Mouse (Mus musculus): ENCODE data around the gene Prcd.

Gene Prcd

DNA sequence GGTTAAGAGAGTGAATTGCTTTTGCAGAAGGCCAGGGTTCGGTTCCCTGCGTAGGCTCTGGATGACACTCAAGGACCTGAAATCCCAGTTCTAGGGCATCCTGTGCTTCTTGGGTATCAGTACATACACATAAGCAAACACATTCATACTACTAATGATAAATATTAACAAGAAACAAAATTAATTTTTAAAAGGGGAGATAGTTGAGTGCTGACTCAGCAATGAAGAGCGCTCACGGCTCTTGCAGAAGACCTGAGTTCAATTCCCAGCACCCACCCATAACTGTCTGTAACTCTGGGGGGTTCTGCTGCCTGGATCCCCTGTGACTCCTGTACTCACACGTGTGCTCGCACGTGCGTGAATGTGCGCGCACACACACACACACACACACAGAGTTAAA is 36.3 kb downstream of the Prcd start:
- DNase-seq (ENCODE audit: low spot score in 2 of 2) = no peak

DNA sequence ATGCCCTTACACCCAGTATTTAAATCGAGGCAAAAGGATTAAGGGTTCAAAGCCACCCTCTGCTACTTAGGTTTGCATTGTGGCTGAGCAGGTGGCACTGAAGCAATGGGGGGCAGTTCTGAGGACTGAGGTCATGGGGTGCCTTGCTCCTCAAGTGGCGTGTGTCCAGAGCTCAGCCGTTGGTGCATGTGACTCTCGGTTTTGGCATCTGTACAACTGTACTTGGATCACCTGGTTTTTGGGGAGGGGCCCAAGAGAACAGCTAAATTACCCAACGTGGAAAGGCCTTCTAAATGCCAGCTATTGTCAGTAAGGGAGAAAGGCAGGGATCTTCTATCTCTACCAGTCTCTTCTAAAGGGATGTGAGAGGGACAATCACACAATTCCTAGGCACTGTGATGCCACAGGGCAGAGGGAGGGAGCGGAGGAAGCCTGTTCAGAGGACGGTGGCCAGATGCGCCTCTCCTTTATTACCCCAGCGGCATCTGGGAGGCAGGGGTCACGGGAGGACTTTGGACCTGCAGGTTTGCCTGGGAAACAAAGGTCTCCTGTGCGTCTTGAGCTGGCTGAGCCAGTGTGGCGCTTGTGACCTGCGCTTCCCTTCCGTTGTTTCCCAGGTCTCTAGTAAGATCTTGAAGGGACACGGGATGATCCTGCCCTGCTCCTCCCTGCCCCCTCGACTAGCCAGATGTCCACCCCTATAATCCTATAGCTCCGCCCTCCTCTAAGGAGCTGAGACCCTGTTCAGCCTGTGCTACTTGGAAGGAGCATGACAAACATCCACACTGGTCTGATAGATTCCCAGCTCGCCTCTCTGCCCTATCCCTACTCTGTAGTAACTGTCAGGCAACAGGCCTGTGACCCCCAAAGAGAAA is 37.6 kb downstream of the Prcd start:
- no peak for DNase-seq (ENCODE audit: low spot score in 2 of 2)

DNA sequence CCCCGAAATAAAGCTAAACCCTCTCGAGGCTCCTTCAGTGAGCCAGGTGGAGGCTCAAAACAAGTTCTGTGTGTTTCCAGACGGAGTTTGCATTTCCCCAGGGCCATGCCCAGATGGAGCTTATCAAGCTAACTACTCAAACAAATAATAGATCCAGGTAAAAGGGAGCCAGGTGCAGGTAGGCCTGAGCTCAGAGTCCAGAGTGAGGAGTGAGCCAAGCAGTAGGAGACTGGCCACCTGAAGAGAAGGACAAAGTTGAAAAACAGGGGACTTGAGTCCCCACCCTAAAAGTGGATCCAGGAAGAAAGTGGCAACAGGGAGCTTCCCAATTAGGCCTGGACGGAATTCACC is 40.5 kb downstream of the Prcd start:
- DNase-seq (ENCODE audit: low spot score in 2 of 2) = no peak

DNA sequence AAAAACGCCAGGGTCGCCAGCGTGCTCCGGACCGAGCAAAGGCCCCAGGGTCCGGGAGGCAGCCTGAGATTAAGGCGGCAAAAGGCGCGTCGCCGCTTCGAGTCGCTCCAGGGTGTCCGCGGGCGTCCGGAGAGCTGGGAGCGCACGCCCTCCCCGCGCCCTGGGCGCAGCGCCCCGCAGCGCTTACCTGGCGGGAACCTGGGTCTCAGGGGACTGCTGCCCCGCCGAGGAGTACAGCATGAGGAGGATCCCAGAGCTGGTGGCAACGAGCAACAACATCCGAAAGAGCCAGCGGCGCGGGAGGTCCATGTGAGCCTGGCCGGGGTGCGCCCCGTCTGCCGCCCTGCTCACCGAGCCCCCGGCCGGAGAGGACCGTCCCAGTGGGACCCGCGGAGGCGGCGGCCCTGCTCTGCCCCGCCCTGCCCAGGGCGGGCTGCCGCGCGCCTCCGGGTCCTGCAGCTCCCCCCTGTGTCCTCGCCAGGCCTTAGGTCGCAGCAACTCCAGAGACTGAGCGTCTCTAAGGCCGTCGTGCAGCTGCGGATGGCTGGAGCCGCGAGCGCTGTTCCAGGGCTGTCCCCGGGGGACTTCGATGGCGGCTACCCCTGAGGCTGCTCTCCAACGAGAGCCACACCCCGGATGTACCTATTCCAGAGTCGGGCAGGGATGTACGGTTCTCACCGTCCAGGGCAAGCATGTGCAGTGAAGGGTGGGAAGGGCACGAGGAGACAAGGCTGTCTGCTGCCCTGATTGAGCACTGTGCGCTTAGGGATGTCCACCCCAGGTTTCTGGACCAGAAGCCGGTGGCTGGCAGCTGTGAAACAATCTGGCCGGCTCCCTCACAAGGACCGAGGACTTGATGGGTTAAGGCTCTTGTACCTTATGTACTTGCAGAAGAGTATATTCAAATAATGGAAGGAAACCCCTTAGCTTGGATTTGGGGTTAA is 41.2 kb downstream of the Prcd start:
- no peak for DNase-seq (ENCODE audit: low spot score in 2 of 2)

DNA sequence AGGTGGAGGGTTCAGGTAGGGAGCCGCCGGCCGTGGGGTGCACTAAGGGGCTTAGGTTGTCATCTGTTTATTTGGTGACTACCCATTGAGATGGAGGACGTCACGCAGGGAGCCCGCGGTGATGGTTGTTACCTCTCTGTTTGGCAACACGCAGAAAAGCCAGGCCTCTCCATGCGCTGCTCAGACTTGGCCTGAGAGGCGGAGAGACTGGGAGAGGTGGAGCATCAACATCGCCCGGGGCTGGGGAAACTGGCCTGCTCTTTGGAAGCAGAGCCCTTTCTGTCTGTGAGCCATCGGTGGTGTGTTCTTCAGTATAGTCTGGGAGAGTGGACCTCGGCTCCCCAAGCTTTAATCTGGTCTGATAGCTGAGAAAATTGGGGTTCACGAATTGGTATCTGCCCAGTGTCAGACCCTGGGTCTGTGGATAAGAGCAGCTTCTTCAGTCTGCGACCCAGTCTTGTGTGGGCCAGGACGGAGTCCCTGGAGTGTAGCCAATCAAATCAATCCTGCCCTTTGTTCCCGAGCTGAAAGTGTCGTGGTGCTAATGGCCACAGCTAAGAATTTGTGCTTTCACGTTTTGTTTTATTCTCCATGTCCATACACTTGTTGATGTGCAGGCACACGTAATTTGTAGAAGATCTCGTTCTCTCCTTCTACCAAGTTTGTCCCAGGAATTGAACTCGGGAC is 42.0 kb downstream of the Prcd start:
- peak in 1 of 2 experiments; percentile 30 for DNase-seq (ENCODE audit: low spot score in 2 of 2)

DNA sequence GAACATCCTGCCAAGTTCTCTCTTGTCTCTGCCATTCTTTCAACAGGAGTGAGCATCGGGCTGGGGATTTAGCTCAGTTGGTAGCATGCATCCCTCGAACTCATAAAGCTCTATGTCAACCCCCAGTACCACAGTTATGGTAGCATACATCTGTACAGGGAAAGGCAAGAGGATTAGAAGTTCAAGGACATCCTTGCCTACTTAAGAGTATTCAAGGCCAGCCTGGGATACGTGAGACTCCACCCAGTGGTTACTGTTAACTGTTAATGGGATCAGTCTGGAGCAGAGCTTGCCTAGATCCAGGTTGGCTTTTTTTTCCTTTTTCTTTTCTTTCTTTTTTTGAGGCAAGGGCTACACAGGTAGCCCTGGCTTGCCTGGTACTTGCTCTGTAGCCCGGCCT is 43.1 kb downstream of the Prcd start:
- no peak for DNase-seq (ENCODE audit: low spot score in 2 of 2)

DNA sequence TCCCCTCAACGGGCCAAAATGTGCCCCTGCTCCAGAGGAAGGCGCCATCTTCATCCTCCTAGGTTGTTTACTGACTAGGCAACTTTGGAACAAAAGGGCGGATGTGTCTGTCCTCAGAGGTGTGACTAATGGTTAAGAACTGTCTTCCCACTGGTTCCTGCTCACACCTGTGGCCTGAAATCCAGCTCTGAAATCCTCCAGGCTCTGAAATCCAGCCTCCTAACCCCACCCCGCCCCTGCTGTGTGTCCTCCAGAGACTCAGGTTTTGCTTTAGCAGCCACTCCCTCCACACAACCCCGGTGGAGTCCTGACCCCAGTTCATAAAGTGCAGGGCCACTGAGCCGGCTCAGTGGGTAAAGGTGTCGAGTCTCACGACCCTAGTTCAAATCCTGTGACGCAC is 44.2 kb downstream of the Prcd start:
- DNase-seq (ENCODE audit: low spot score in 2 of 2) = no peak

DNA sequence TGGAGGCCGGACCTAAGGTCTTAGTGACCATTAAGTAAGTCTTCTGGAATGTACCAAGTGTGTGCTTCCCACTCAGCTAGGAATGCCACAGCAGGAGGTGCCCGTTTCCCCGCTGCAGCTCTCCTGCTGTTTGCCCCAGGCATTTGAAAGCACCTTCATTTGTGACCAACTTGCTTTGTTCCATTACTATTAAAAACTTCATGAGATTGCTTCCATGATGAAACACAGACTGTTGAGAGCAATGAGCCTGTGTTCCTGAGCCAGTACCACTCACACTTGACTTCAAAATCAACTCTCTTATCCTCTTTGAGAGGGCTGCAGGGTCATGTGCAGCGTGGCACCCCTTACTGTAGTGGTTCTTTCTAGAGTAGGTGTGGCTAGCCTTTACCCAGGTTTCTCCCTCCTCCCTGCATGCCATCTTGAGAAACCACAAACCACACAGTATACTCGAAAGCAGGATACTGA is 48.1 kb downstream of the Prcd start:
- no peak for DNase-seq (ENCODE audit: low spot score in 2 of 2)

DNA sequence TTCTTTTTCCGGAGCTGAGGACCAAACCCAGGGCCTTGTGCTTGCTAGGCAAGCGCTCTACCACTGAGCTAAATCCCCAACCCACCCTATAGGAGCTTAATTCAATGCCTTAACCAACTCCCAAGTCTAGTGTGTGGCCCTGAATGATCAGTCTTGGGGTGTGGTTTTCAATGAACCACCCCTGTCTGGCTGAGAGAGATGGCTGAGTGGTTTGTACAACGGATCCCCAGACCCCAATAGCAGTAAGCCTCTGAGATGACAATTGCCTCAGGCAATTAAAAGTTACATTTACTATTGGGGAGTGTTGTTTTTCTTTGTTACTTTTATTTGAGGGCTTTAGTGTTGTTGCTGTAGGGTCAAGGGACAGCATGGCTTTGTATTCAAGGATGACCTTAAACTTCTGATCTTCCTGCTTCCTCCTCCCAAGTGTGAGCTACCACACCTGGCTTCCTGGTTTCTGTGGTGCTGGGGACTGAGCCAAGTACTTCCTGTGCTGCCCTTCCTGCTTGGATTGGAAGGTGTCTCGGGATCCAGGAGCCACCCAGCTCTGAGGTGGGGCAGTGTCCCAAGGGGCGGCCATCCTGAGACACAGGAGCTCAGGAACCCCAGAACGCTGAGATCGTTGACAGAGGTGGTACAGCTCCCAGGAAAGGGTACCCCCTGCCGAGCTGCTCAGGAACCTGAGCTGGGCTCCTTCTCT is 51.2 kb downstream of the Prcd start:
- DNase-seq (ENCODE audit: low spot score in 2 of 2) = no peak

DNA sequence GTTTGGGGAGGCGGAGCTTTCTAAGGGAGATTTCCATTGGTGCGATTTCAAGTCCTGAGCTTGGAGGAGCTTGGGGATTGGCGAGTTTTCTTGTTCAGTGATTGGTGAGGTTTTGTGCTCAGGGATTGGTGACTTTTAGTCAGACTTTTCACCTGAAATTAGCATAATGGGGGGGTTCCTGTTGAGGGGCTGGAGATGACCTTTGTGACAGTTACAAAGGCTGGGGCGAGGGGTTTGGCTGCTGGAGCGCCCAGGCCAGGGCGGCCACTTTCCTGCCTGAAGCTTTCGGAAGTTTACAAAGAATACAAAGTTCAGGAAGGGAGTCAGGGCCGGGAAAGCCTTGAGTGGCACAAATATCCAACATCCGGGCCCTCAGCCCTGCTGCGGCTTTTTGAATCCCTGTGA is 51.9 kb downstream of the Prcd start:
- DNase-seq (ENCODE audit: low spot score in 2 of 2) = no peak

DNA sequence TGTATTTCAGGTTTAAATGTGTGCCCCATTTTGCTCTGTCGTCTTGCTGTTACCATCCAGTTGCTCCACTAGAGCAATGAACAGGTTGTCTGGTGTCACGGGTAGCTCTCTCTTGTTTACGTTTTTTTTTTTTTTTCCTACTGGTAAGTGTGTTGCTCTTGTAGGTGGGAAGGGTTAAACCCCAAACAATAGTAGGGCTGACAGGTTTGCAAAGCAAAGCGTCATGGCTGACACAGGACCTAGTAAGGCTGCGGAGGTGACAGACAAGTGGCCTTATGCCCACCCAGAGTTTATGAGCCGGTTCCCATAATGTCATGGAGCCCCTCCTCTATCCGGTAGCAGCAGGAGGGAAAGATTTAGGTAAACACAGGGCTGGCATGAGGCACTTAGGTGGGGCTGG is 53.0 kb downstream of the Prcd start:
- DNase-seq (ENCODE audit: low spot score in 2 of 2) = no peak

DNA sequence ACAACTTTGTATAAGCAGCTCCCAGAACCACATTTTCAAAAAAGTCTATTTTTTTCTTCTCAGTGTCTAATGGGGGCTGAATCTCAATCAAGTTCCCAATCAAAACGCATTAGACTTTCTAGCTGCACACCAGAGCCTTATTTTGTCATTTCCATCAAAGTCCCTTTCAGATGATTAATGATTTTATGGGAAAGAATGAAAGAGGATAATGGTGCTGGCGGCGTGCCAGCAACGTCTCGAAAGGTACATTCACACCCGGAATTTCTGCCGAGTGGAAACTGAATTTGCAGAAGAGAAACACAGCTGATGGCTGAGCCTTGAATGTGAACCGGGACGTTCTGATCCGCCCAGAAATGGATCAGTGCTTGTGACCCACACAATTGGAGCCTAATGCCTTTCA is 56.8 kb downstream of the Prcd start:
- DNase-seq (ENCODE audit: low spot score in 2 of 2) = no peak

DNA sequence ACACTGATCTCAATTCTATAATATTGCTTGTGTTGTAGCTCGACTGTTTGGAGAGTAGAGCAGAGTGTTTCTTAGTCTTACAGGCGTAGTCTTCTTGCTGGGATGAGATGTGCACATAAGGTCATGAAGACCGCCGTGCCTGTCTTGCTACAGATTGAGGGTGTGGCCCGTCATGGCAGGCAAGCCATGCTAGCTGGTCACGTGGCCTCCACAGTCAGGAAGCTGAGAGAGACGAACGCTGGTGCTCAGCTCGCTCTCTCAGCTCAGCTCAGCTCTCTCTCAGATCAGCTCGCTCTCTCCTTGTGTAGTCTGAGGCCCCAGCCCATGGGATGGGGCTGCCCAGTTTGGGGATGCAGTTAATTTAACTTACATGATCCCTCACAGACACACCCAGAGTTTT is 57.5 kb downstream of the Prcd start:
- DNase-seq (ENCODE audit: low spot score in 2 of 2) = no peak

DNA sequence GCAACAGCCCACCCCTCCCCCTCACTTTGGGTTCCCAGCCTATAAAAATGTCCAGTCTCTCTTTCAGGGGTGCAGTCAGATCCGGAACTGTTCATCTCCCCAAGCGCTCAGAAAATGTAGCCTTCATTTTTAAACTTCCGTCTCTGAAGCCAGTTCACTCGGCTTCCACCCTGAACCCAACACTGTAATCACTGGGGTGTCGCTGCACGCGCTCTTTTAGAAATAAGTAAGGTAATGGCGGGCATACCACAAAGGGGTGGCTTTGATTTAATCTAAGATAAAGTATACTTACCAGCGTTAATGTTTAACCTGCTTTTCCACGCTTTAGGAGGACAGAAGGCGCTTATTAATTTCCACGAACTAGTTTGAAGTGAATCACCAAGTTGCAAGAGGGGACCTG is 60.7 kb downstream of the Prcd start:
- no peak for DNase-seq (ENCODE audit: low spot score in 2 of 2)
